Mouse (Mus musculus) lung, postnatal 14 days (tissue): ENCODE measurements around the gene Ubl3.

Source experiments
- DNase-seq: peaks from one replicate; pipeline ENCODE4 v3.0.0; 2021

The Ubl3 gene

GRCm38 (mm10) chr5:148466933-148467607 is 85.5 kb downstream of the Ubl3 start:
- no peak for DNase-seq

GRCm38 (mm10) chr5:148466116-148466515 is 86.5 kb downstream of the Ubl3 start:
- DNase-seq, result no peak

- peak; percentile 27 for DNase-seq
These were observed 87.5 kb downstream of the Ubl3 start for GRCm38 (mm10) chr5:148465091-148465490.

- no peak for DNase-seq
These were observed 88.1 kb downstream of the Ubl3 start for GRCm38 (mm10) chr5:148464489-148464888.

- DNase-seq, result no peak
These were observed 88.8 kb downstream of the Ubl3 start for GRCm38 (mm10) chr5:148463783-148464294.
